Mouse (Mus musculus) adrenal gland, adult 8-10 months (tissue): Measurements from ENCODE around the gene Daxx. TPM values are rescaled to one million over a fixed set of nuclear protein-coding genes. Genes with fewer than 3 reads are reported as not detected.

Experiments used
- microRNA-seq, 2 experiments: library from miRNA; unstranded; fragments of <30 nt; microRNA quantifications; one replicate each; pipeline ENCODE4 v1.2.0; 2022
- total RNA-seq, 4 experiments: library from RNA; stranded (reverse); gene quantifications; 2 replicates each; pipeline ENCODE4 v1.2.4; 2022

Daxx gene
- total RNA-seq, 4 experiments from 2014 or later, result 30.2 to 36.2 (median 33.8) TPM

Small RNAs within 50 kb of the gene (microRNA-seq; reads per million reads assigned to microRNA genes)
- gene Gm27740, result 0 reads per million in 2 experiments

Other genes with a start within 250 kb of the Daxx start
- gene Hnrnpm, start 222.6 kb upstream of the Daxx start, total RNA-seq, result 100 to 1,000 TPM; 130 to 158 (median 141) TPM
- 100 to 1,000 TPM in 3 of 4 experiments, 10 to 100 TPM in 1; 96.1 to 125 (median 112) TPM for gene March2, start 190.7 kb upstream of the Daxx start, total RNA-seq
- 100 to 1,000 TPM; 251 to 297 (median 270) TPM for gene Rab11b, start 148.9 kb upstream of the Daxx start, total RNA-seq
- 10 to 100 TPM; 37.2 to 78.4 (median 46.3) TPM for gene Angptl4, start 127.6 kb upstream of the Daxx start, total RNA-seq
- 100 to 1,000 TPM in 3 of 4 experiments, 10 to 100 TPM in 1; 69.8 to 130 (median 111) TPM for gene Kank3, start 98.9 kb upstream of the Daxx start, total RNA-seq
- 1,000 to 10,000 TPM; 1,538 to 1,820 (median 1,607) TPM for gene Rps28, start 84.9 kb upstream of the Daxx start, total RNA-seq
- 100 to 1,000 TPM; 371 to 504 (median 430) TPM for gene Ndufa7, start 84.8 kb upstream of the Daxx start, total RNA-seq
- 10 to 100 TPM; 29.5 to 63.3 (median 37.6) TPM for gene Cd320, start 66.3 kb upstream of the Daxx start, total RNA-seq
- gene Gm7029, start 35.6 kb upstream of the Daxx start, total RNA-seq, result not detected
- 1 to 10 TPM; 1.7 to 3.2 (median 2.6) TPM for gene Kifc1, start 18.8 kb upstream of the Daxx start, total RNA-seq
- not detected for gene Platr17, start 4.3 kb upstream of the Daxx start, total RNA-seq
- 100 to 1,000 TPM; 195 to 259 (median 213) TPM for gene Tapbp, start 6.5 kb downstream of the Daxx start, total RNA-seq
- 10 to 100 TPM; 35.3 to 39.7 (median 37.5) TPM for gene Zbtb22, start 6.5 kb downstream of the Daxx start, total RNA-seq
- 10 to 100 TPM; 42.1 to 76.2 (median 60.1) TPM for gene Rgl2, start 20.1 kb downstream of the Daxx start, total RNA-seq
- gene Pfdn6, start 30.9 kb downstream of the Daxx start, total RNA-seq, result 100 to 1,000 TPM in 1 of 4 experiments, 10 to 100 TPM in 3; 74.1 to 119 (median 79.6) TPM
- 10 to 100 TPM; 30.0 to 43.8 (median 35.1) TPM for gene Wdr46, start 31.2 kb downstream of the Daxx start, total RNA-seq
- 1 to 10 TPM; 6.9 to 8.7 (median 7.6) TPM for gene B3galt4, start 42.1 kb downstream of the Daxx start, total RNA-seq
- gene Vps52, start 46.4 kb downstream of the Daxx start, total RNA-seq, result 10 to 100 TPM; 58.6 to 83.5 (median 69.6) TPM
- 100 to 1,000 TPM; 668 to 711 (median 693) TPM for gene Rps18, start 46.6 kb downstream of the Daxx start, total RNA-seq
- 100 to 1,000 TPM; 493 to 638 (median 583) TPM for gene H2-K1, start 90.9 kb downstream of the Daxx start, total RNA-seq
- 10 to 100 TPM; 42.7 to 84.4 (median 60.7) TPM for gene Ring1, start 115.3 kb downstream of the Daxx start, total RNA-seq
- gene H2-Ke6, start 118.6 kb downstream of the Daxx start, total RNA-seq, result 100 to 1,000 TPM; 249 to 289 (median 271) TPM
- 100 to 1,000 TPM; 176 to 248 (median 200) TPM for gene Slc39a7, start 122.3 kb downstream of the Daxx start, total RNA-seq
- gene Rxrb, start 122.4 kb downstream of the Daxx start, total RNA-seq, result 10 to 100 TPM; 54.8 to 70.9 (median 62.7) TPM
- 1 to 10 TPM in 3 of 4 experiments, under 1 TPM in 1; 0.55 to 1.7 (median 1.4) TPM for gene Col11a2, start 130.0 kb downstream of the Daxx start, total RNA-seq
- gene H2-Oa, start 182.9 kb downstream of the Daxx start, total RNA-seq, result 1 to 10 TPM in 1 of 4 experiments, under 1 TPM in 3; 0.24 to 1.1 (median 0.64) TPM
- 10 to 100 TPM; 12.2 to 24.6 (median 21.1) TPM for gene H2-DMa, start 210.1 kb downstream of the Daxx start, total RNA-seq
- 100 to 1,000 TPM; 185 to 240 (median 215) TPM for gene Brd2, start 213.2 kb downstream of the Daxx start, total RNA-seq
- gene H2-DMb2, start 233.9 kb downstream of the Daxx start, total RNA-seq, result 1 to 10 TPM; 2.0 to 4.5 (median 4.0) TPM
- gene H2-DMb1, start 243.7 kb downstream of the Daxx start, total RNA-seq, result 10 to 100 TPM in 2 of 4 experiments, 1 to 10 TPM in 2; 5.2 to 11.5 (median 10.5) TPM